Mouse (Mus musculus) heart, embryonic 10.5 days (tissue): ENCODE data around the gene Lims1. TPM values are rescaled to one million over a fixed set of nuclear protein-coding genes. Genes with fewer than 3 reads are reported as not detected.

Experiments used
- DNase-seq: peaks from one replicate; pipeline ENCODE4 v3.0.0-alpha.2; 2017; ENCODE audit warnings: low spot score
- H3K27ac ChIP-seq: fragments of 300-500 bp; sonication (generic); 2 replicates; pipeline ENCODE4 v1.5.1; 2016; ENCODE audit warnings: mild to moderate bottlenecking
- H3K27me3 ChIP-seq: fragments of 300-500 bp; sonication (generic); 2 replicates; pipeline ENCODE4 v1.6.1; 2016; ENCODE audit warnings: mild to moderate bottlenecking; ENCODE audit not compliant: poor library complexity, insufficient read depth, severe bottlenecking
- H3K36me3 ChIP-seq: fragments of 300-500 bp; sonication (generic); 2 replicates; pipeline ENCODE4 v1.6.1; 2016; ENCODE audit warnings: mild to moderate bottlenecking, moderate library complexity
- H3K4me1 ChIP-seq: fragments of 300-500 bp; sonication (generic); 2 replicates; pipeline ENCODE4 v1.6.1; 2016; ENCODE audit warnings: mild to moderate bottlenecking
- H3K4me3 ChIP-seq: fragments of 300-500 bp; sonication (generic); 2 replicates; pipeline ENCODE4 v1.5.1; 2016; ENCODE audit warnings: mild to moderate bottlenecking, moderate library complexity
- H3K9me3 ChIP-seq: fragments of 300-500 bp; sonication (generic); 2 replicates; pipeline ENCODE4 v1.6.1; 2016; ENCODE audit warnings: mild to moderate bottlenecking, moderate library complexity
- WGBS: fragments of 180-500 bp; shearing (Covaris S2); methylation state at CpG from one replicate; pipeline ENCODE4 v1.1.7; 2016; 5-methylcytosine and 5-hydroxymethylcytosine counted together
- polyA plus RNA-seq: library from polyadenylated mRNA; unstranded; fragments of >200 nt; fragmentation: Nextera tagmentation; extraction: Ambion mirVana; gene quantifications from 2 replicates; pipeline ENCODE4 v1.2.1, GENCODE M21; 2016

Lims1 gene
- polyA plus RNA-seq, 1 experiment from 2014 or later, result 121 TPM

DNA sequence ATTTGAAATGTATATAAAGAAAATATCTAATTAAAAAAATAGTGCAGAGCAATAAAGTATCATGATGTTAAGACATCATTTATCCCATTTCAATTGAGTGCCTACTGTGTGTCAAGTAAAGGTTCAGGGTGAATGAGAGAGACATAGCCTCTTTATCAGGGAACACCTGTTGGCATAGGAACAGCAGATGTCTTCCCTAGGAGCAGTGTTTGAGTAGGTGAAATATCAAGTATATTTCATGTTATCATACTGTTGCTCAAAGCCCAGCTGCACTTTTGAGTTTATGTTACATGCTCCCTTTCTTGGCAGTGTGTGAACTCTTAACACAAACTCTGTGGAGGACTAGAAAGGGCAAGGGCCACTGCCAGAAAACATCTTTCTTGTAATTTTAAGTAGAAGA is 50.6 kb downstream of the Lims1 start:
- no peaks in the 10 kb centered on the region for H3K36me3 ChIP-seq
- H3K9me3 ChIP-seq, result no peaks in the 10 kb centered on the region
- no peak overlapping the region for H3K27ac ChIP-seq
- no peaks in the 10 kb centered on the region for H3K27me3 ChIP-seq
- peaks cover 30% of the 10 kb centered on the region for H3K4me1 ChIP-seq
- no peak for DNase-seq
- H3K4me3 ChIP-seq, result no peak overlapping the region

DNA sequence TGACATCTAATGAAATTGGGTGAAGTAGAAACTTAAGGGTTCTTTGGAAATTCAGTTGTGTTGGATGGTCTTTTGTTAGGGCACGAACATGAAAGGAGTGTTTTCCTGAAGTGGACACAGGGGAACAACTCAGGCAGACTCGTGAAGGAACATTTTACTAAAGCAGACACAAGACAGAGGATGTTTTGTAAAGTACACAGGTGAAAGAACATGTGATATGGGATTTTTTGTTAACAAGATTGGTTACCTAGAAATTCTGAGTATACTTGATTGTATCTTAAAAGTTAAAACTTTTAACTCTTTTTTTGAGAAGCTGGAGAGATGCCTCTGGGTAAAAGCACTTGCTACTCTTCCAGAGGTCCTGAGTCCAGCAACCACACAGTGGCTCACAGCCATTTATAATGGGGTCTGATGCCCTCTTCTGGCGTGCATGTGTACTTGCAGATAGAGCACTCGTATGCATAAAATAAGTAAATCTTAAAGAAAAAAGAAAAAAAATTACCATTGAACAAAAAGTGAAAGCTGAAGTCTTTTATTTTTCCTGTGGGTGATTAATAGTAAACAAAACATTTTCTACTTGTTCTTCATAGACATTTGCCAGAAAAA is 54.4 kb downstream of the Lims1 start:
- Histone ChIP-seq H3K4me3 (no peak overlapping the region), H3K27me3 (no peaks in the 10 kb centered on the region), H3K27ac (no peak overlapping the region), H3K4me1 (peaks cover 17% of the 10 kb centered on the region), H3K36me3 (no peaks in the 10 kb centered on the region), H3K9me3 (no peaks in the 10 kb centered on the region)
- DNase-seq, result no peak
- whole genome bisulfite sequencing, result 32% methylated on average over 4 of the region's 4 CpGs

DNA sequence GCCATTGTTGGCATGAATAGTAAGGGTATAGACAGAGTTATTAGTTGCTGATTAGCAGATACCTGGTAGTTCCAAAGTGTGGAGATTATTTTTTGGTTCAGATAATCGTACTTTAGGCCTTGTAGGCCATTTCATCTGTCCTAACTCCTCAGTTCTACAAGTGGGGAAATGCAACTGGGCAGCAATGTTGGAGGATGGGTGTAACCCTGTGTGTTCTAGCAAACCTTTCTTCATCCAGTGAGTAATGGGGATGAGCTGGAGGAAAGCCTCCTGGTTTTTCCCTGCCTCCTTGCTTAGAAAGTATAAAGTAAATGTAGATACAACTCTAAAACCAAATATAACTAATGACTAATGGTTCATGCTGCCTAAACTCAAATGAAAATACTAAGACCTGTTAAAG is 55.1 kb downstream of the Lims1 start:
- H3K4me1 ChIP-seq, result peaks cover 23% of the 10 kb centered on the region
- DNase-seq, result no peak
- no peak overlapping the region for H3K4me3 ChIP-seq
- 62% methylated on average over 1 of the region's 1 CpGs for WGBS
- H3K27ac ChIP-seq, result no peak overlapping the region
- no peaks in the 10 kb centered on the region for H3K36me3 ChIP-seq
- H3K27me3 ChIP-seq, result no peaks in the 10 kb centered on the region
- no peaks in the 10 kb centered on the region for H3K9me3 ChIP-seq

DNA sequence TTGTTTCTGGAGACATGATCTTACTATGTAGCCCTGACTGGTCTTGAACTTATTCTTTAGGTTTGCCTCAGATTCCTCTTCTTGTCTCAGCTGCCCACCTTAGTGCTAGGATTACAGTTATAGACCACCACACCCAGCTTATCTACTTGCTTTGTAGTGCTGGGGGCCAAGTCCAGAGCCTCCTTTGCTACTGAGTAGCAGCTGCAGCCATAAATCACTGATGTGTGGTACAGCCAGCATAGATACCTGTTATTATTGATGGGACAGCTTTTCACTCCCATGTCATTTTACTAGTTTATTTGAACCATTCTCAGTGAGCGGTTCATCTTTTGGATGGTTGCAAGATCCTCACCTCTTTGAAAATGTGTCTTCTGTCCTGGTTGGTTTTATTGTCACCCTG is 56.4 kb downstream of the Lims1 start:
- peaks cover 37% of the 10 kb centered on the region for H3K4me1 ChIP-seq
- no peaks in the 10 kb centered on the region for H3K27me3 ChIP-seq
- WGBS, result 98% methylated on average over 1 of the region's 1 CpGs

DNA sequence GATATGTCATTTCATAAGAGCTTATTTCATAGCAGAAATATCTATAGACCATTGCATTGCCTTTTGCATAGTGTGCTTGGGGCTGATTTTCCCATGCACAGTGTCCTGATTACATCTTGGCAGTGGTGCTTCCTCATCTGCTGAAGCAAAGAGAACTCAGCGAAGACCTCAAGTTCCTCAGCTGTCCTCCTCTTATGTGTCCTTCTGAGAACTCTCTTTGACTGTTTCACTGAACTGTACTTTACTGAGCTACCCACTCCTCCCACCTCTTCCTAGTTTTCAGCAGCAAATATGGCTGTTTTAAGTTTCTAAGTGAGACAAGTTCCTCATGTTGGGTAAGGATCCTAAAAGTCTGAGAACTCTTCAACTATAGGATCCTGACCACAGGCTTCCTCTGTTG is 58.6 kb downstream of the Lims1 start:
- 97% methylated on average over 1 of the region's 1 CpGs for WGBS
- H3K27ac ChIP-seq, result peak overlapping the region; percentile 87
- no peak overlapping the region for H3K4me3 ChIP-seq
- no peaks in the 10 kb centered on the region for H3K36me3 ChIP-seq
- peaks cover 40% of the 10 kb centered on the region for H3K4me1 ChIP-seq
- no peak for DNase-seq
- H3K9me3 ChIP-seq, result no peaks in the 10 kb centered on the region
- H3K27me3 ChIP-seq, result no peaks in the 10 kb centered on the region

More for the DNA sequence above, 56.4 kb downstream of the Lims1 start:
- Histone ChIP-seq H3K27ac (no peak overlapping the region), H3K4me3 (no peak overlapping the region), H3K9me3 (no peaks in the 10 kb centered on the region), H3K36me3 (no peaks in the 10 kb centered on the region)
- no peak for DNase-seq

DNA sequence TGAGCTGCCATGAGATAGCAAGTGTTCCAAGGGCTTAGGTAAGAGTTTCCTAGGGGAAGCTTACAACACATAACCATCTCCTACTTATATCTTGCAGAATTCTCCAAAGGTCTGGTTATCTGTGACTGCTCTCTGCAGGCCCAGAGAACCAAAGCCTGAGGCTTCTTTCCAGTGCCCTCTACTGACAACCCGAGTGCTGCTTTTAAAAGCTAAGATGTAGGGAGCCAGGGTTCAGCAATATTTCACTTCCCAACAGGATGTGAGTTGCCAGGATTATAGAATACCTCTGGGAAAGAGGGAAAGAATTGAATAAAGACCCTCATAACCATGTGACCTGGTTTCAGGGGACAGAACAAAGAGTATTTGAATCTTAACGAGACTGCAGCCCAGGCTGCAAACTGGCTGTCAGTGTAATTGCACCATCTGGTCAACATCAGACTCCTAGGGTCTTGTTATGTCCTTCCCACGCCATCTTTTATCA is 59.4 kb downstream of the Lims1 start:
- no peaks in the 10 kb centered on the region for H3K36me3 ChIP-seq
- WGBS, result 19% methylated on average over 3 of the region's 3 CpGs
- no peaks in the 10 kb centered on the region for H3K27me3 ChIP-seq
- H3K4me1 ChIP-seq, result peaks cover 40% of the 10 kb centered on the region
- no peaks in the 10 kb centered on the region for H3K9me3 ChIP-seq
- H3K27ac ChIP-seq, result peak overlapping the region; percentile 87
- no peak for DNase-seq
- H3K4me3 ChIP-seq, result no peak overlapping the region

DNA sequence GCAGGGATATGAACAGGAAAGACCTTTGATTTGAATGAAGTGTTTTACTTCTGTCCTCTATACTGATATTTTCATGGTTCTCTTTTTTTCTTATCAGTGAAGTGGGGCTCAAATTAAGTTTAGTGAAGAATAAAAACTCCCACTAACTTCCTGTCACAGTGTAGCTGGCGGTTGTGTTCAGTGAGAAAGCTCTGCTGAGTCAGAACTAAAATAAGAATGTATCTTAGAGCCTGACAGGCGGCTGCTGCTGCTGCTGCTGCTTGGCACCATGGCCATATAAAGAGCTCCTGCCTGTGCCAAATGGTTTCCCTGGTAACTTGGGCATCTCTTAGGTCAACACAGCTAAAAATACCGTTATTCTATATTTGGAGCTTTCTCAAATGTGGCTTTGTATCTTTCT is 60.0 kb downstream of the Lims1 start:
- Histone ChIP-seq H3K4me3 (no peak overlapping the region; the same call in 1 of the 2 replicates), H3K9me3 (no peaks in the 10 kb centered on the region), H3K36me3 (no peaks in the 10 kb centered on the region), H3K27me3 (no peaks in the 10 kb centered on the region), H3K4me1 (peaks cover 40% of the 10 kb centered on the region), H3K27ac (peak overlapping the region; percentile 87)
- peak; percentile 84 for DNase-seq
- 23% methylated on average over 3 of the region's 3 CpGs for WGBS

DNA sequence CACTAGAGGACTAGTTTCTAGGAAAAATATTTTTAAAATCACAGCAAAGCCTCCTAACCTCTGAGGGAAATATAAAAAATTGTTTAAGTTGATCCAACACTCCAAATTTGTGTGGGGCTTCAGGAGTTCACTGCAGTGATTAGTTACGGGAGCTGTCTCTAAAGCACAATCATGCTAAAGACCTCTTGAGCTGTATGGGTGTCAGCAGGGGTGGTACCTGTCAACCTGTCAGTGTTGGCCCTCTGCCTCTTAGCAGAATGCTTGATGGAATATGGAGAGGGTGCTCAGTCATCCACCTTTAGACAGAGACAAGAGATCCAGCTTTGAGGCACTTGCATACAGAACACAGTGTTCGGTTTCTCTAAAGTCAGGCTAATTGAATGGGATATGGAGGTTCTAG is 60.5 kb downstream of the Lims1 start:
- Histone ChIP-seq H3K9me3 (no peaks in the 10 kb centered on the region), H3K4me3 (no peak overlapping the region; the same call in 1 of the 2 replicates), H3K4me1 (peaks cover 39% of the 10 kb centered on the region), H3K36me3 (no peaks in the 10 kb centered on the region), H3K27me3 (no peaks in the 10 kb centered on the region), H3K27ac (peak overlapping the region; percentile 87)
- WGBS, result 55% methylated on average over 2 of the region's 2 CpGs
- DNase-seq, result no peak

DNA sequence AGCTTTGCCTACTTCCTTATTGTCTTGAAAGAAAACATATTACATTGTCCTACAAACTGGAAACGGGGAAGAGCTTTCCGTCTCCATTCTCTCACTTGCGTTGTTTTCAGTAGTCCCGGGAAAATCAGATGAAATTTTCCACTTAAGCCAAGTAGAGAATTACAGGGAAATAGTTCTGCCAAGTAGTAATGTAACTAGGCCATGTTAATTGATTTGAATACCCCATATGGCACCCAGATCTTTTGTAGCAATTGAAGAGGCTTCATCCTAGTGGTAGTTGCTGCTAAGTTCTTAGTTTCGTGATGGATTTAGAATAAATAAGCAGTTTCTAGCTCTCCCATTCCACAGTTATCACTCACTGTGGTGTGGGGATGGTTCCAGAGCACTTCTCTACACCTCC is 62.4 kb downstream of the Lims1 start:
- WGBS, result 82% methylated on average over 5 of the region's 5 CpGs
- no peak overlapping the region for H3K27ac ChIP-seq
- DNase-seq, result no peak

DNA sequence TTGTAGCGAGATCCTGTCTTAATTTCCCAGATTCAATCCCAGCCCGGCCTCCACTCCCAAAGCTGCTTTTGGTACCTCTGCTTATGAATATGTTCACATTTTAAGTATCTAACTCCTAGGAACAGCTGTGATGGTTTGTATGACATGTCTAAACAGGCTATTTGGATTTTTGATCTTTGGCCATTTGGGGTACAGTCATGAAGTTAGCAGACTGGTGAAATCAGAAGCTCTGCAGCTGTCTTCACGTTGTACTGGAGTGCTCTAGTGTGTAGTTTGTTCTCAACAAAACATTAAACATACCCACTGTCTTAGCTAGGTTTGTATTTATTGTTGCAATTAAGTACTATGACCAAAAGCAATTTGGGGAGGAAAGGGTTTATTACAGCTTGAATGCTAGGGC is 63.7 kb downstream of the Lims1 start:
- no peak overlapping the region for H3K4me3 ChIP-seq
- DNase-seq, result no peak
- H3K27me3 ChIP-seq, result no peaks in the 10 kb centered on the region
- 84% methylated on average over 3 of the region's 3 CpGs for WGBS
- H3K4me1 ChIP-seq, result peaks cover 37% of the 10 kb centered on the region
- no peaks in the 10 kb centered on the region for H3K9me3 ChIP-seq
- no peak overlapping the region for H3K27ac ChIP-seq
- no peaks in the 10 kb centered on the region for H3K36me3 ChIP-seq

More for the DNA sequence above, 62.4 kb downstream of the Lims1 start:
- Histone ChIP-seq H3K9me3 (no peaks in the 10 kb centered on the region), H3K4me3 (no peak overlapping the region), H3K4me1 (peaks cover 38% of the 10 kb centered on the region), H3K36me3 (no peaks in the 10 kb centered on the region), H3K27me3 (no peaks in the 10 kb centered on the region)

DNA sequence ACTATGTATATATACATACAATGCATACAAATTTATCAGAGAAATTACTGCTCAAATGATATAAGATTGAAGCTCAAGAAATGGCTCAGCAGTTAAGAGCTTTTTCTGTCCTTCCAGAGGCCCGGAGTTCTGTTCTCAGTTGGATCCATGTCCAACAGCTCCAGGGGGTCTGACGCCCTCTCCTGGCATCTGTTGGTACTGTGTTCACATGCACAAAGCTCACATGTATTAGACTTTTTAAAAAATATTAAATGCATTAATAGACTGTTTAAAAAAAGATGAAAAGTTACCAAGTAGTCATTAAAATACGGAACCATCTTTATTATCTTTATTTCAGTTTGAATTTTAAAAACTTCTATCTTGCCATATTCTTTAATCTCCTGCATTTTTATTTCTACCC is 65.4 kb downstream of the Lims1 start:
- 78% methylated on average over 3 of the region's 3 CpGs for WGBS
- no peak overlapping the region for H3K4me3 ChIP-seq
- no peak for DNase-seq
- H3K4me1 ChIP-seq, result peaks cover 37% of the 10 kb centered on the region
- H3K27me3 ChIP-seq, result no peaks in the 10 kb centered on the region
- no peaks in the 10 kb centered on the region for H3K9me3 ChIP-seq
- no peaks in the 10 kb centered on the region for H3K36me3 ChIP-seq
- H3K27ac ChIP-seq, result no peak overlapping the region

DNA sequence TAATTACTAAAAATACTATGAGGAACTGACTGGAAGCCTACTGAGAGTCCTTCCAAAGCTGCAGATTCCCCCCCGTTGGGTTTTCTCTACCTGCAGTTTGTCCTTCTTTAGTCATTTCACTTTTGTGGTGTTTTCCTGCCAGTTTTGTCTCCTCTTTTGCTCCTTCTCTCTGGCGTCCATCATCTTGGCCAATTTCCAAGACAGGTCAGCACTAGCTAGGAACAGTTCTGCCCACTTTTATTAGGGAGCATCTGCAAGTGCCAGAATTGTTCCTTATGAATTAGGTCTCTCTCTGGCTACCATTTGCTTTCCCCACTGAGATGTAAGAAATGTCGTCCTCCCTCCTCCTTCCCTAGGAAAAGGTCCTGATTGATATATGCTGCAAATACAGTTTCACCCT is 65.9 kb downstream of the Lims1 start:
- Histone ChIP-seq H3K9me3 (no peaks in the 10 kb centered on the region), H3K27ac (no peak overlapping the region), H3K4me1 (peaks cover 37% of the 10 kb centered on the region), H3K27me3 (no peaks in the 10 kb centered on the region), H3K4me3 (no peak overlapping the region), H3K36me3 (no peaks in the 10 kb centered on the region)
- 75% methylated on average over 3 of the region's 3 CpGs for WGBS
- no peak for DNase-seq

DNA sequence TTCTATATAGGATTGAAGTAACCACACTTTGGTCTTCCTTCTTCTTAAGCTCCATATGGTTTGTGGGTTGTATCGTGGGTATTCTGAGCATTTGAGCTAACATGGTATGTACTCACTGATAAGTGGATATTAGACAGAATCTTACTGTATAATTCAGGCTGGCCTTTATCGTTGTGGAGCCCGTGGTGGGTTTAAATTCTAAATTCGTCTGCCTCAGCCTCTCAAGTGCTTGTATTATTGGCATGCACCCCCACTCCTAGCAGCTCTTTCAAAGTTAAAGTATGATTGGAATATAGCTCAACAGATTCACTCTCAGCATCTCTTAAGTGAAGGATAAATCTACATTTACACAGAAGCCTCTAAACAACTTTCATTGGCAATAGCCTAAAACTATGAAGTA is 69.2 kb downstream of the Lims1 start:
- H3K27ac ChIP-seq, result peak overlapping the region; percentile 88
- peaks cover 49% of the 10 kb centered on the region for H3K4me1 ChIP-seq

More for the DNA sequence above, 69.2 kb downstream of the Lims1 start:
- Histone ChIP-seq H3K4me3 (no peak overlapping the region), H3K9me3 (no peaks in the 10 kb centered on the region), H3K27me3 (no peaks in the 10 kb centered on the region), H3K36me3 (no peaks in the 10 kb centered on the region)
- WGBS, result 43% methylated on average over 4 of the region's 4 CpGs
- DNase-seq, result no peak
